Mouse (Mus musculus) lung, postnatal 10 days (tissue): ENCODE measurements around the gene Rack1.
"Not testable (repeated sequence)": the region's sequence is repeated elsewhere in the genome, so short reads cannot be mapped to it uniquely, and the experiment has no call there.

Experiments used
- DNase-seq: peaks from one replicate; pipeline ENCODE4 v3.0.0; 2021

The Rack1 gene

GRCm38 (mm10) chr11:48799921-48800701 lies at the start of gene Rack1:
Gene Rack1 (plus strand): TSS chr11:48800332.
- DNase-seq = peak; percentile 93

- no peak for DNase-seq
Measured at GRCm38 (mm10) chr11:48750428-48750827, 49.7 kb upstream of the Rack1 start.

GRCm38 (mm10) chr11:48753534-48753933 lies 46.6 kb upstream of the Rack1 start:
- DNase-seq = not testable (repeated sequence)

GRCm38 (mm10) chr11:48759021-48759420 lies 41.1 kb upstream of the Rack1 start:
- DNase-seq = no peak

GRCm38 (mm10) chr11:48764119-48764518 lies 36.0 kb upstream of the Rack1 start:
- no peak for DNase-seq

- DNase-seq = no peak
Measured at GRCm38 (mm10) chr11:48767195-48767876, 32.8 kb upstream of the Rack1 start.

- peak; percentile 48 for DNase-seq
Measured at GRCm38 (mm10) chr11:48771691-48772090, 28.4 kb upstream of the Rack1 start.

- peak; percentile 69 for DNase-seq
Measured at GRCm38 (mm10) chr11:48774443-48775298, 25.5 kb upstream of the Rack1 start.

GRCm38 (mm10) chr11:48775483-48775882 lies 24.6 kb upstream of the Rack1 start:
- peak; percentile 80 for DNase-seq

- peak; percentile 32 for DNase-seq
Measured at GRCm38 (mm10) chr11:48776664-48777063, 23.5 kb upstream of the Rack1 start.

GRCm38 (mm10) chr11:48777303-48777702 lies 22.8 kb upstream of the Rack1 start:
- DNase-seq = no peak

GRCm38 (mm10) chr11:48779450-48779849 lies 20.7 kb upstream of the Rack1 start:
- DNase-seq = peak; percentile 68

GRCm38 (mm10) chr11:48782243-48782642 lies 17.9 kb upstream of the Rack1 start:
- DNase-seq = no peak

GRCm38 (mm10) chr11:48787455-48788211 lies 12.5 kb upstream of the Rack1 start:
- peak; percentile 75 for DNase-seq

- DNase-seq = peak; percentile 89
Measured at GRCm38 (mm10) chr11:48788311-48789089, 11.6 kb upstream of the Rack1 start.

- no peak for DNase-seq
Measured at GRCm38 (mm10) chr11:48789215-48789614, 10.9 kb upstream of the Rack1 start.

- DNase-seq = peak; percentile 91
Measured at GRCm38 (mm10) chr11:48789973-48790823, 9.9 kb upstream of the Rack1 start.

GRCm38 (mm10) chr11:48790946-48791345 lies 9.2 kb upstream of the Rack1 start:
- DNase-seq = no peak

GRCm38 (mm10) chr11:48791894-48792293 lies 8.2 kb upstream of the Rack1 start:
- DNase-seq = not testable (repeated sequence)

- no peak for DNase-seq
Measured at GRCm38 (mm10) chr11:48793184-48793583, 6.9 kb upstream of the Rack1 start.

GRCm38 (mm10) chr11:48795221-48795620 lies 4.9 kb upstream of the Rack1 start:
- no peak for DNase-seq
